Mouse (Mus musculus) v-Abl transformed pro-B cells (cell line): ENCODE data around the gene Wdr25.

Experiments
- in situ Hi-C, 2 experiments: fragments of 400-800 bp; cut with MboI; formaldehyde crosslinking; loops; one replicate each; pipeline ENCODE4 v1.15.1; 2025; ENCODE audit not compliant: unreplicated experiment in 2 of 2

Wdr25 gene

GRCm38 (mm10) chr12:108929475-108929874 is 36.0 kb downstream of the Wdr25 start:
- in situ Hi-C loops, result no loop called here

- in situ Hi-C loops, result no loop called here
Observed at GRCm38 (mm10) chr12:108931341-108932053, 38.1 kb downstream of the Wdr25 start.

GRCm38 (mm10) chr12:108932113-108932512 is 38.7 kb downstream of the Wdr25 start:
- in situ Hi-C loops, result no loop called here

GRCm38 (mm10) chr12:108934231-108934630 is 40.8 kb downstream of the Wdr25 start:
- in situ Hi-C loops, result no loop called here

- in situ Hi-C loops, result no loop called here
Observed at GRCm38 (mm10) chr12:108936834-108937233, 43.4 kb downstream of the Wdr25 start.

- in situ Hi-C loops, result no loop called here
Observed at GRCm38 (mm10) chr12:108937506-108937905, 44.1 kb downstream of the Wdr25 start.

GRCm38 (mm10) chr12:108938844-108939243 is 45.4 kb downstream of the Wdr25 start:
- in situ Hi-C loops, result no loop called here

- in situ Hi-C loops, result no loop called here
Observed at GRCm38 (mm10) chr12:108939317-108939716, 45.9 kb downstream of the Wdr25 start.

GRCm38 (mm10) chr12:108940255-108940654 is 46.8 kb downstream of the Wdr25 start:
- in situ Hi-C loops, result loop anchor here (5.0 kb wide), 1 partner anchor 33 kb away; no protein-coding TSS in a partner anchor

- in situ Hi-C loops, result loop anchor here (5.0 kb wide), 1 partner anchor 34 kb away; no protein-coding TSS in a partner anchor
Observed at GRCm38 (mm10) chr12:108941282-108941681, 47.9 kb downstream of the Wdr25 start.

GRCm38 (mm10) chr12:108942203-108942923 is 48.9 kb downstream of the Wdr25 start:
- in situ Hi-C loops, result loop anchor here (5.0 kb wide), 1 partner anchor 35 kb away; no protein-coding TSS in a partner anchor

GRCm38 (mm10) chr12:108953011-108953550 is 59.6 kb downstream of the Wdr25 start:
- in situ Hi-C loops, result no loop called here

- in situ Hi-C loops, result no loop called here
Observed at GRCm38 (mm10) chr12:108953838-108954237, 60.4 kb downstream of the Wdr25 start.

GRCm38 (mm10) chr12:108954456-108954855 is 61.0 kb downstream of the Wdr25 start:
- in situ Hi-C loops, result no loop called here

- in situ Hi-C loops, result no loop called here
Observed at GRCm38 (mm10) chr12:108958483-108958882, 65.1 kb downstream of the Wdr25 start.

GRCm38 (mm10) chr12:108958991-108959638 is 65.7 kb downstream of the Wdr25 start:
- in situ Hi-C loops, result no loop called here

- in situ Hi-C loops, result no loop called here
Observed at GRCm38 (mm10) chr12:108959639-108960219, 66.3 kb downstream of the Wdr25 start.

GRCm38 (mm10) chr12:108960225-108960624 is 66.8 kb downstream of the Wdr25 start:
- in situ Hi-C loops, result no loop called here

GRCm38 (mm10) chr12:108967631-108968030 is 74.2 kb downstream of the Wdr25 start:
- in situ Hi-C loops, result no loop called here

GRCm38 (mm10) chr12:108968031-108968430 is 74.6 kb downstream of the Wdr25 start:
- in situ Hi-C loops, result no loop called here

GRCm38 (mm10) chr12:108971446-108971845 is 78.0 kb downstream of the Wdr25 start:
- in situ Hi-C loops, result no loop called here
